Mouse (Mus musculus) forebrain, embryonic 15.5 days (tissue): ENCODE data around the gene Btbd19. TPM values are rescaled to one million over a fixed set of nuclear protein-coding genes. Genes with fewer than 3 reads are reported as not detected.

ENCODE experiments used
- ATAC-seq: fragments of 200-750 bp; cut with Nextera tagmentation; replicated peaks from 2 replicates; pipeline ENCODE4 v1.8.0; 2017; ENCODE audit warnings: mild to moderate bottlenecking, moderate TSS enrichment, moderate library complexity
- H3K27ac ChIP-seq: fragments of 300-500 bp; sonication (generic); replicated peaks from 2 replicates; pipeline ENCODE4 v1.5.1; 2015; ENCODE audit warnings: mild to moderate bottlenecking, inconsistent platforms
- H3K27me3 ChIP-seq: fragments of 300-500 bp; sonication (generic); 2 replicates; pipeline ENCODE4 v1.6.1; 2015; ENCODE audit warnings: inconsistent platforms
- H3K36me3 ChIP-seq: fragments of 300-500 bp; sonication (generic); 2 replicates; pipeline ENCODE4 v1.6.1; 2015; ENCODE audit warnings: mild to moderate bottlenecking, inconsistent platforms
- H3K4me1 ChIP-seq: fragments of 300-500 bp; sonication (generic); 2 replicates; pipeline ENCODE4 v1.6.1; 2015; ENCODE audit warnings: inconsistent platforms
- H3K4me2 ChIP-seq: fragments of 300-500 bp; sonication (generic); replicated peaks from 2 replicates; pipeline ENCODE4 v1.6.1; 2015; ENCODE audit warnings: mild to moderate bottlenecking, inconsistent platforms
- H3K4me3 ChIP-seq: fragments of 300-500 bp; sonication (generic); 2 replicates; pipeline ENCODE4 v1.5.1; 2015; ENCODE audit warnings: mild to moderate bottlenecking, inconsistent platforms
- H3K9ac ChIP-seq: fragments of 300-500 bp; sonication (generic); replicated peaks from 2 replicates; pipeline ENCODE4 v1.6.1; 2015; ENCODE audit warnings: mild to moderate bottlenecking, inconsistent platforms
- H3K9me3 ChIP-seq: fragments of 300-500 bp; sonication (generic); 2 replicates; pipeline ENCODE4 v1.6.1; 2016; ENCODE audit warnings: inconsistent platforms
- WGBS: fragments of 180-500 bp; shearing (Covaris S2); methylation state at CpG from one replicate; pipeline ENCODE4 v1.1.7; 2015; ENCODE audit warnings: mixed read lengths; 5-methylcytosine and 5-hydroxymethylcytosine counted together
- polyA plus RNA-seq: library from polyadenylated mRNA; unstranded; fragments of >200 nt; fragmentation: Nextera tagmentation; extraction: Ambion mirVana; gene quantifications from 2 replicates; pipeline ENCODE4 v1.2.1, GENCODE M21; 2015

The Btbd19 gene
- polyA plus RNA-seq, 1 experiment from 2014 or later = 4.4 TPM

GRCm38 (mm10) chr4:117133366-117133796, 7.9 kb upstream of the Btbd19 start:
- Histone ChIP-seq H3K4me1 (peaks cover 29% of the 10 kb centered on the region), H3K27ac (peak overlapping the region; percentile 58), H3K9ac (peak overlapping the region; percentile 74), H3K27me3 (0 out of 2 replicates have a peak, but pooled peaks cover 8% of the 10 kb centered on the region), H3K4me3 (peak overlapping the region; percentile 77), H3K4me2 (peak overlapping the region; percentile 66), H3K36me3 (no peaks in the 10 kb centered on the region), H3K9me3 (no peaks in the 10 kb centered on the region)
- WGBS = under 1% methylated on average over 39 of the region's 42 CpGs
- ATAC-seq = peak; percentile 58

- Histone ChIP-seq H3K36me3 (no peaks in the 10 kb centered on the region), H3K4me2 (peak overlapping the region; percentile 66), H3K4me1 (peaks cover 29% of the 10 kb centered on the region), H3K9me3 (no peaks in the 10 kb centered on the region), H3K27ac (peak overlapping the region; percentile 58; the same call in 1 of the 2 replicates), H3K27me3 (0 out of 2 replicates have a peak, but pooled peaks cover 8% of the 10 kb centered on the region), H3K4me3 (peak overlapping the region; percentile 77), H3K9ac (peak overlapping the region; percentile 74)
- 11% methylated on average over 11 of the region's 11 CpGs for WGBS
- no peak for ATAC-seq
These were observed 7.2 kb upstream of the Btbd19 start for GRCm38 (mm10) chr4:117132794-117133143.

DNA sequence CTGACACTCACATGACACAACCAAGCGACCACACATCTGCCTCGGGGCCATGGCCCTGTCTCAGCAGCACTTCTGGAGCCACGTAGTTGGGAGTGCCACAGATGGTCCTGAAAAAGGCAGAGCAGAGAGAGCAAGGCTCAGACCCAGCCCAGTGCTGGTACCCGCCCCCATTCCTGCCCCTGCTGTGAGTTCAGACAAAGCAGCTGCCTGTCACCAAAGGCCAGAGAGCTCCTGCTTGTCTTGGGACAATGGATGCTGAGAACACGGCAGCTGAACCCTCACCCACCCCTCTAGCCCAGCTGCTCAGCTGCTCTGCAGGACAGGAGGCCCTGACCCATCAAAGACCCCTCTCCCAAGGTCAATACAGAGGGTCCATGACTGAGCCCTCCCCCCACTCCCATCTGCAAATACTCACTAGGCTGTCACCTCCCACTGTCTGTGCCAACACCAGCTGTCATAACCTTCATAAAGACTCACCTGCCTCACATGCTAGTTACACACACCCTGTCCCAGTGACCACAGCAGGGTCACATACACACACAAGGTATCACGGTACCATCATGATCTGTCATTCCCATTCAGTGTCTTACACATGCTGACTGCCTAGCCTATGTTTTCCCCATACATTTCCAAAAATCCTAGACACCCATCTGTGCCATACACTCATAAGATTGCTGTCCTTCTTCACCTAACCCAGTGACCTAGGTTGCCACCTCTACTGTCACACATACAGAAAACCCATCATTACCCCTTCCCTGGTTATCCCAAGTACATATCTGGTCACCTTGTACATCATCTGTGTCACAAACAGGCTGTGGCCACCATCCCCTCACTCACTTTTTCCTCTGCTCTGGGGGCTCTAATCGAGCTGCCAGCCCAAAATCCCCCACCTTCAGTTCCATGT, 6.6 kb upstream of the Btbd19 start:
- H3K4me2 ChIP-seq = peak overlapping the region; percentile 66
- H3K4me3 ChIP-seq = peak overlapping the region; percentile 77
- H3K27ac ChIP-seq = no peak overlapping the region
- no peaks in the 10 kb centered on the region for H3K36me3 ChIP-seq
- 4% methylated on average over 7 of the region's 7 CpGs for WGBS
- no peaks in the 10 kb centered on the region for H3K9me3 ChIP-seq
- peaks cover 29% of the 10 kb centered on the region for H3K4me1 ChIP-seq
- H3K27me3 ChIP-seq = 0 out of 2 replicates have a peak, but pooled peaks cover 8% of the 10 kb centered on the region
- peak; percentile 12; the same call in 1 of the 2 replicates for ATAC-seq
- H3K9ac ChIP-seq = peak overlapping the region; percentile 74

- peaks cover 29% of the 10 kb centered on the region for H3K4me1 ChIP-seq
- no peaks in the 10 kb centered on the region for H3K9me3 ChIP-seq
- H3K27me3 ChIP-seq = 0 out of 2 replicates have a peak, but pooled peaks cover 8% of the 10 kb centered on the region
- no peaks in the 10 kb centered on the region for H3K36me3 ChIP-seq
- no peak overlapping the region for H3K4me3 ChIP-seq
- no peak overlapping the region for H3K27ac ChIP-seq
- H3K4me2 ChIP-seq = no peak overlapping the region
- no peak overlapping the region; the same call in 1 of the 2 replicates for H3K9ac ChIP-seq
- 47% methylated on average over 6 of the region's 6 CpGs for WGBS
- no peak for ATAC-seq
These were observed 5.7 kb upstream of the Btbd19 start for GRCm38 (mm10) chr4:117131198-117131597.

DNA sequence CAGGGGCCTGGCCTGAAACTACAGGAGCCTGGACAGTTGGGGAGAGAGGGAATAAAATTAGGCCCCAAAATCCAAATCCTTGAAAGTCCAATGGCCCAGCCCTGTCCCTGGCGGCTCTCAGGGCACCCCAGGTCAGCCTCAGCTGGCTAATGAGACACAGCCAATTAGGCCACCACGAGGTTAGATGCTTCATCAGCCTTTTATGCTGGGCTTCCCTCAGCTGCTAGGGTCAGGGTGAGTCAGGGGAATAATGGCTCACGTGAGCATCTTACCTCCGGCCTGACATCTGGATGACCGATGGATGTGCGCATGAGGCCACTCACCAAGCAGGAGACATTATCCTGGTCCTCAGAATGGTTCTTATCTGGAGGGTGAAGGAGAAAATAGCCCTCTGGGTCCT, 5.3 kb upstream of the Btbd19 start:
- Histone ChIP-seq H3K4me3 (no peak overlapping the region), H3K27ac (no peak overlapping the region), H3K4me1 (peaks cover 33% of the 10 kb centered on the region), H3K27me3 (0 out of 2 replicates have a peak, but pooled peaks cover 8% of the 10 kb centered on the region), H3K9me3 (no peaks in the 10 kb centered on the region), H3K4me2 (no peak overlapping the region), H3K9ac (no peak overlapping the region), H3K36me3 (no peaks in the 10 kb centered on the region)
- no peak for ATAC-seq
- 36% methylated on average over 6 of the region's 6 CpGs for WGBS

- Histone ChIP-seq H3K4me2 (no peak overlapping the region), H3K9me3 (no peaks in the 10 kb centered on the region), H3K27me3 (0 out of 2 replicates have a peak, but pooled peaks cover 8% of the 10 kb centered on the region), H3K4me1 (peaks cover 39% of the 10 kb centered on the region), H3K36me3 (no peaks in the 10 kb centered on the region), H3K27ac (no peak overlapping the region), H3K4me3 (no peak overlapping the region), H3K9ac (no peak overlapping the region)
- no peak for ATAC-seq
- 90% methylated on average over 33 of the region's 33 CpGs for WGBS
These were observed 2.6 kb upstream of the Btbd19 start for GRCm38 (mm10) chr4:117127991-117128686.

DNA sequence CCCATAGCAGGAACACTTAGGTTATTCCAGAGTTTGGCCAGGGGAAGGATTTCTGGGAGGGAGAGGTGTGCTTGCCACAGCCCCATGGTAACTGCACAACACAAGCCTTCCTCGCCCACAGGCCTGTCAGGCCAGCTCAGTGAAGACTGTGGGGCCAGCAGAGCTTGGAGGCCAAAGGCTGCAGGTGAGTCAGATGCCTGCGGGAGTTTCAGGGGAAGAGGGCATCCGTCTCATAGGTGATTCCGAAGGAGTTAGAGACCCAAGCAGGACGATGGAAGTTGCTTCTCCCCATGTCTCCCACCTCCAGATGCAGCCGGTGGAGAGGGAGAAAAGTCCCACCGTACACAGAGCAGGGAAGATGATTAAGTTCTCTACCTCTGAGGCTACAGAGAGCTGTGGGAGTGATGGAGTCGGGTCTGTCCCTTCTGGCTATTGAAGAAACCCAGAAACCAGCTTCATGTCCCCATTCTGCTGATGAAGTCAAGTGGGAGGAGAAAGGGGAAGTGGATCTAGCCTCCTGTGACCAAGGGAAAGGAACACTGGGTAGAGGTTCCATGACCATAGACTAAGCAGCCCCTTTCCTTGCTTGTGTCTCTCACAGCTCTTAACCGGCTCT, 1.3 kb upstream of the Btbd19 start, which contains the start of gene Tctex1d4:
TSS of gene Tctex1d4 (plus strand) at position 120 of the 616 bp plus-strand sequence.
- peak within 1 kb of the TSS; percentile 14; the same call in 1 of the 2 replicates for H3K9ac ChIP-seq
- H3K4me2 ChIP-seq = no peak within 1 kb of the TSS
- WGBS = 89% methylated on average over 9 of the region's 9 CpGs

GRCm38 (mm10) chr4:117125910-117126674, 567 bp upstream of the Btbd19 start:
- WGBS = 53% methylated on average over 15 of the region's 15 CpGs
- no peaks in the 10 kb centered on the region for H3K9me3 ChIP-seq
- no peak overlapping the region for H3K4me3 ChIP-seq
- H3K36me3 ChIP-seq = no peaks in the 10 kb centered on the region
- H3K4me2 ChIP-seq = no peak overlapping the region
- peaks cover 25% of the 10 kb centered on the region for H3K4me1 ChIP-seq
- peak; percentile 30; the same call in 1 of the 2 replicates for ATAC-seq
- H3K27me3 ChIP-seq = no peaks in the 10 kb centered on the region
- H3K27ac ChIP-seq = peak overlapping the region; percentile 78
- 0 out of 2 replicates have a peak overlapping the region, but pooled peaks have one; percentile 5 for H3K9ac ChIP-seq

More for the DNA sequence above, 1.3 kb upstream of the Btbd19 start, which contains the start of gene Tctex1d4:
- H3K27me3 ChIP-seq = no peaks in the 10 kb centered on the region
- no peak for ATAC-seq
- peaks cover 27% of the 10 kb centered on the region for H3K4me1 ChIP-seq
- peak within 1 kb of the TSS; percentile 78 for H3K27ac ChIP-seq
- no peaks in the 10 kb centered on the region for H3K9me3 ChIP-seq
- no peak within 1 kb of the TSS for H3K4me3 ChIP-seq
- no peaks in the 10 kb centered on the region for H3K36me3 ChIP-seq

GRCm38 (mm10) chr4:117124518-117125347, 792 bp downstream of the Btbd19 start:
- peak overlapping the region; percentile 14; the same call in 1 of the 2 replicates for H3K9ac ChIP-seq
- no peaks in the 10 kb centered on the region for H3K36me3 ChIP-seq
- H3K4me1 ChIP-seq = peaks cover 24% of the 10 kb centered on the region
- no peak overlapping the region for H3K4me2 ChIP-seq
- no peak for ATAC-seq
- no peaks in the 10 kb centered on the region for H3K27me3 ChIP-seq
- H3K27ac ChIP-seq = peak overlapping the region; percentile 78
- H3K4me3 ChIP-seq = no peak overlapping the region
- WGBS = 77% methylated on average over 14 of the region's 14 CpGs
- no peaks in the 10 kb centered on the region for H3K9me3 ChIP-seq

DNA sequence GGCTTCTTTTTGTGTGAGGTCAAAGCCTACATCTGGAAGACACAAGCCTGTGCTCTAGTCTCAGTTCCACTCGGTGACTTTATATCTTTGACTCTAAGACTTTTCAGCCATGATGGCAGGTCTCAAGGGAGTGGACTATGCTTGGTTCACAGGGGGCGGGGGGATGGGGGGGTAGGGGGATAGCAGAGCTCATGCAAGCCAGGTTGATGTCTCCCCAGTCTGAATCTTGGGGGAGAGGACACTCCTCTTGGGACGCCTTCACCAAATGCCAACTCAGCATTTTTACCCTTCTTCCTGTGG, 1.4 kb downstream of the Btbd19 start:
- no peak overlapping the region for H3K4me2 ChIP-seq
- no peak for ATAC-seq

More for the DNA sequence above, 1.4 kb downstream of the Btbd19 start:
- no peaks in the 10 kb centered on the region for H3K36me3 ChIP-seq
- no peak overlapping the region for H3K9ac ChIP-seq
- H3K27ac ChIP-seq = no peak overlapping the region
- no peak overlapping the region for H3K4me3 ChIP-seq
- H3K9me3 ChIP-seq = no peaks in the 10 kb centered on the region
- H3K4me1 ChIP-seq = peaks cover 27% of the 10 kb centered on the region
- H3K27me3 ChIP-seq = no peaks in the 10 kb centered on the region
- WGBS = 86% methylated on average over 3 of the region's 3 CpGs
